Mouse (Mus musculus) right cerebral cortex, postnatal 10 days (tissue): Measurements from ENCODE around the gene Copz2.
"Not testable (repeated sequence)": the region's sequence is repeated elsewhere in the genome, so short reads cannot be mapped to it uniquely, and the experiment has no call there.

ENCODE experiments used
- DNase-seq, 2 experiments: peaks; one replicate each; pipeline ENCODE4 v3.0.0; 2021; ENCODE audit warnings: low spot score in 2 of 2

Copz2 gene

GRCm38 (mm10) chr11:96849681-96850467 is at the start of gene Copz2:
Gene Copz2 (plus strand): TSS chr11:96849870.
- DNase-seq, result no peak

GRCm38 (mm10) chr11:96805606-96806005 is 44.1 kb upstream of the Copz2 start:
- no peak for DNase-seq

GRCm38 (mm10) chr11:96808066-96808465 is 41.6 kb upstream of the Copz2 start:
- DNase-seq, result no peak

- no peak for DNase-seq
These were observed 40.0 kb upstream of the Copz2 start for GRCm38 (mm10) chr11:96809562-96810235.

- DNase-seq, result not testable (repeated sequence)
These were observed 38.5 kb upstream of the Copz2 start for GRCm38 (mm10) chr11:96811188-96811587.

- DNase-seq, result no peak
These were observed 36.2 kb upstream of the Copz2 start for GRCm38 (mm10) chr11:96813455-96813854.

GRCm38 (mm10) chr11:96813920-96814319 is 35.8 kb upstream of the Copz2 start:
- DNase-seq, result no peak

GRCm38 (mm10) chr11:96814443-96814842 is 35.2 kb upstream of the Copz2 start:
- no peak for DNase-seq

GRCm38 (mm10) chr11:96815895-96816294 is 33.8 kb upstream of the Copz2 start:
- no peak for DNase-seq

- no peak for DNase-seq
These were observed 33.2 kb upstream of the Copz2 start for GRCm38 (mm10) chr11:96816494-96816893.

GRCm38 (mm10) chr11:96816979-96817378 is 32.7 kb upstream of the Copz2 start:
- no peak for DNase-seq

- no peak for DNase-seq
These were observed 31.5 kb upstream of the Copz2 start for GRCm38 (mm10) chr11:96818128-96818710.

- no peak for DNase-seq
These were observed 27.7 kb upstream of the Copz2 start for GRCm38 (mm10) chr11:96821956-96822355.

- DNase-seq, result no peak
These were observed 26.8 kb upstream of the Copz2 start for GRCm38 (mm10) chr11:96822675-96823470.

GRCm38 (mm10) chr11:96823471-96823837 is 26.2 kb upstream of the Copz2 start:
- no peak for DNase-seq

GRCm38 (mm10) chr11:96823880-96824782 is 25.5 kb upstream of the Copz2 start:
- peak; percentile 91 to 95 for DNase-seq

GRCm38 (mm10) chr11:96824783-96825495 is 24.7 kb upstream of the Copz2 start:
- peak; percentile 77 to 78 for DNase-seq

GRCm38 (mm10) chr11:96826481-96826880 is 23.2 kb upstream of the Copz2 start:
- DNase-seq, result no peak

- no peak for DNase-seq
These were observed 22.5 kb upstream of the Copz2 start for GRCm38 (mm10) chr11:96827062-96827581.

GRCm38 (mm10) chr11:96827917-96828316 is 21.8 kb upstream of the Copz2 start:
- no peak for DNase-seq
